Mouse (Mus musculus) heart, embryonic 10.5 days (tissue): ENCODE data around the gene Slc25a19. TPM values are rescaled to one million over a fixed set of nuclear protein-coding genes. Genes with fewer than 3 reads are reported as not detected.

Source experiments
- polyA plus RNA-seq: library from polyadenylated mRNA; unstranded; fragments of >200 nt; fragmentation: Nextera tagmentation; extraction: Ambion mirVana; gene quantifications from 2 replicates; pipeline ENCODE4 v1.2.1, GENCODE M21; 2016

Gene Slc25a19
- polyA plus RNA-seq, 1 experiment from 2014 or later: 33.5 TPM

Other genes starting within 250 kb of the Slc25a19 start
- gene Cdr2l, start 246.4 kb downstream of the Slc25a19 start, polyA plus RNA-seq: 8.2 and 11.3 TPM in 2 replicates
- 184 and 202 TPM in 2 replicates for gene Mrpl58, start 224.5 kb downstream of the Slc25a19 start, polyA plus RNA-seq
- 1,131 and 1,417 TPM in 2 replicates for gene Atp5h, start 208.3 kb downstream of the Slc25a19 start, polyA plus RNA-seq
- 12.3 and 13.3 TPM in 2 replicates for gene Kctd2, start 208.2 kb downstream of the Slc25a19 start, polyA plus RNA-seq
- gene Trim80, start 187.8 kb downstream of the Slc25a19 start, polyA plus RNA-seq: 0.19 and 0.23 TPM in 2 replicates
- 0.33 and 0.36 TPM in 2 replicates for gene Slc16a5, start 165.8 kb downstream of the Slc25a19 start, polyA plus RNA-seq
- gene Armc7, start 152.6 kb downstream of the Slc25a19 start, polyA plus RNA-seq: 5.4 and 7.6 TPM in 2 replicates
- 79.3 and 95.0 TPM in 2 replicates for gene Nt5c, start 136.4 kb downstream of the Slc25a19 start, polyA plus RNA-seq
- gene Jpt1, start 113.9 kb downstream of the Slc25a19 start, polyA plus RNA-seq: 451 and 471 TPM in 2 replicates
- gene Sumo2, start 92.0 kb downstream of the Slc25a19 start, polyA plus RNA-seq: 713 and 931 TPM in 2 replicates
- 179 and 208 TPM in 2 replicates for gene Nup85, start 63.9 kb downstream of the Slc25a19 start, polyA plus RNA-seq
- gene Mrps7, start 24.4 kb downstream of the Slc25a19 start, polyA plus RNA-seq: 105 and 108 TPM in 2 replicates
- gene Gga3, start 24.2 kb downstream of the Slc25a19 start, polyA plus RNA-seq: 25.4 and 25.7 TPM in 2 replicates
- 19.6 and 22.7 TPM in 2 replicates for gene Mif4gd, start 15.3 kb downstream of the Slc25a19 start, polyA plus RNA-seq
- 78.4 and 107 TPM in 2 replicates for gene Grb2, start 80.3 kb upstream of the Slc25a19 start, polyA plus RNA-seq
- gene Tmem94, start 137.1 kb upstream of the Slc25a19 start, polyA plus RNA-seq: 35.0 and 56.8 TPM in 2 replicates
- gene Caskin2, start 185.3 kb upstream of the Slc25a19 start, polyA plus RNA-seq: 18.7 and 21.4 TPM in 2 replicates
- gene Tsen54, start 186.4 kb upstream of the Slc25a19 start, polyA plus RNA-seq: 39.1 and 41.7 TPM in 2 replicates
- gene Llgl2, start 195.8 kb upstream of the Slc25a19 start, polyA plus RNA-seq: 35.0 and 40.8 TPM in 2 replicates
- 0.23 and 0.31 TPM in 2 replicates for gene Myo15b, start 230.1 kb upstream of the Slc25a19 start, polyA plus RNA-seq